Mouse (Mus musculus) embryo, embryonic 9.5 days (tissue): Measurements from ENCODE around the gene Gzma.
A peak's percentile ranks its signal among the peaks of the same experiment; 100 is the strongest.

Experiments used
- DNase-seq: peaks from one replicate; pipeline ENCODE4 v3.0.0-alpha.2; 2017; ENCODE audit errors: extremely low spot score

Gene Gzma

GRCm38 (mm10) chr13:113046211-113046883, 54.4 kb downstream of the Gzma start, which contains the start of gene Gpx8:
Gene Gpx8 (minus strand): TSS chr13:113046410.
- peak; percentile 73 for DNase-seq

- DNase-seq = peak; percentile 19
Observed at GRCm38 (mm10) chr13:113045458-113046110, 55.2 kb downstream of the Gzma start.

- no peak for DNase-seq
Observed at GRCm38 (mm10) chr13:113044876-113045275, 55.9 kb downstream of the Gzma start.
